Mouse (Mus musculus) ES-CJ7 (cell line): ENCODE data around the gene Tspan5.

Experiments used
- DNase-seq: peaks from one replicate; pipeline ENCODE4 v3.0.0; 2011; ENCODE audit warnings: low read depth, low spot score

The Tspan5 gene

GRCm38 (mm10) chr3:138771549-138772333 is 29.7 kb downstream of the Tspan5 start:
- DNase-seq = no peak

DNA sequence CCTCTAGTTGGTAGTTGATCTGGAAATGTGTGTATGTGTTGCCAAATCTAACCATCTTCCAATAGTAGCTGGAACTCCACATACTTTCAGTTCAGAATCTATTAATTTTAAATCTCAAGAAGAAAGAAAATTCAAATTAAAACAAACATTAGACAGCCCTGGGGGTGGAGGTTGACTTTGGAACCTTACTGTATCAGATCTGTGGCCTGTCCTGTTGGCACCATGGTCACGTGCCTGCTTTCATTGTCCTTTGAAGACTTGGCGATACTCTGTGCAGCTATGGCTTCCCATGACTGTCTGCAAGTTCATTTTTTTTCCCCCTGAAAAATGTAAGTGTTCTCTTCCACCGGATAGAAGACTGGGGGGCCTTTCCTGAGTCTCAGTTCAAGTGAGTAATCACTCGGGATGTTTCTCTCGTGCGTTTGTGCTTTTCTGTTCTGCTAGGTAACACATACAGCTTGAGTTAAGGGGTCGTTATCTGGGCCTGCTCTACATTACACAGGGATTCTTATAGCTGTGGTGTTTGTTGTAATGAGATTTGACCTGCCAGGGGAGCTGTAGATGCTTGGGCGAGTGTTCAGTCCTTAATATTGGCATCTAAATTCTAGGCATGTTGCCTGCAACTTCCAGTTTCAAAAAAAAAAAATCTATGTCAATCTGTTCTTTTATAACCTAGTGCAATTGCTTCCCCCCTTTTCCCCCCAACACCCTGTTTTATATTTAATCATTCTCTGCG is 32.0 kb downstream of the Tspan5 start:
- no peak for DNase-seq

GRCm38 (mm10) chr3:138774607-138774943 is 32.6 kb downstream of the Tspan5 start:
- DNase-seq = no peak

- peak; percentile 78 for DNase-seq
Measured at GRCm38 (mm10) chr3:138775926-138776715, 34.1 kb downstream of the Tspan5 start.

GRCm38 (mm10) chr3:138781492-138781891 is 39.5 kb downstream of the Tspan5 start:
- no peak for DNase-seq

DNA sequence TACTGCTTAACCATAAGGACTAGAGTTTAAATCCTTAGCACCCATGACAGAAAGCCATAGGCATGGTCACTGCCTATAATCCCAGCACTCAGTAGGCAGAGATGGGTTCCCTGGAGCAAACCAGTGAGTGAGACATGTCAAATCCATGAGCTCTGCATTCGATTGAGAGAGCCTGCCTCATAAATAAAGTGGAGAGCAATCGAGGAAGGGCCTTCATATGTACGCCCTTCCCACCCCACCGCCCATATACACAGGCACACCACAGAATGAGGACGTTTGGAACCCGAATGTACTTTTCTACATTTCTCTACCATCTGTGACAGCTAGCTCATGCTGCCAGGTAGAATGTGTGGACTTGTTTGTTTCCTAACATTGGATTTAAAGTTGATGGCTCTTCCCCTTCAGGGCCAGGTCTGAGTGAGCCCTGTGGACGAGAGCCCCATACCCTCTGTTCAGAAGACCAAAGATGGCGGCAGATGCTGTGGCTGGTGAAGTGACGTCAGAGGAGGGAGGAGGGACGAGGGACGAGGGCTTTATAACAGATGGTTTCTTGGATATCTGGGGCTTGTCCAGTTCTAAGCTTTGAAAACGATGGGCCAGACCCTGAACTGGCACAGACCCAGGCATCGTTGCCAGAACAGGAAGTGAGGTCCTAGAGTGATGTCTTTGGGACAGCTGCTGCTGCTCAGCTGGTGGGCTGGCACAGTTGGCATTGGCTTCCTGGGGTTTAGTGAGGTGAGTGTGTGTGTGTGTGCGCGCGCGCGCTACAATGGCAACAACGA is 42.1 kb downstream of the Tspan5 start:
- no peak for DNase-seq

- DNase-seq = no peak
Measured at GRCm38 (mm10) chr3:138784641-138785025, 42.6 kb downstream of the Tspan5 start.

DNA sequence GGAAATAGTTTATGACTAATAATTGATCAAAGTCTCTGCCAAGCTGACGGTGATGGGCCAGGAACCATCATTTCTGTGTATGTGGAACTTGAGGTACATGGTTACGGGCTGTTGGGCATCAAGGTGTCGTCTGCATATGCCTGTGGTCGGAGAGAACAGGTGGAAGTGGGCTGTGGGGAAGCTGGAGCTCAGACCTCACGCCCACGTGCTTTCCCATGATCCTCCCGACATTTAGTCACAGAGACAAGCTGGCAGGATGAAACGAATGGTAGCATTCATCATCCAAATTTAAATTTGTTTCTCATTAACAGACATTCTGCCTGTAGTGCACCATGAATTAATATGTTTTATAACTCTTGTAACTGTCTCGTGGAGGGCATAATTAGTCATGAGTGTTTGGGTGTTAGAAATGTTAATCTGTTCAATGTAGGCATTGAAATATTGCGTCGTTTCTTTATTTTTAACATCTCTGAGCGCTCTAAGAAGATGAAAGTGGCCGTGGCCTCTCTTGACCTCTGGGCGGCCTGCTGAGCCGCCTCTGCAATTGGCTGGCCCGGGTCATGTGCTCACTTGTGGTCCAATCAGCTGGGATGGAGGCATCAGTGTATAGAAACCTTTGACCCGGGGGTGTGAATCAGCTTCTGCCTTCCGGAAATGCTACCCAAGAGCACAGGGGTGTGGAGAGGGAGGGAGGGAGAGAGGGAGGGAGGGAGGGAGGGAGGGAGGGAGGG is 45.9 kb downstream of the Tspan5 start:
- DNase-seq = peak; percentile 57

- DNase-seq = no peak
Measured at GRCm38 (mm10) chr3:138788489-138788850, 46.5 kb downstream of the Tspan5 start.

DNA sequence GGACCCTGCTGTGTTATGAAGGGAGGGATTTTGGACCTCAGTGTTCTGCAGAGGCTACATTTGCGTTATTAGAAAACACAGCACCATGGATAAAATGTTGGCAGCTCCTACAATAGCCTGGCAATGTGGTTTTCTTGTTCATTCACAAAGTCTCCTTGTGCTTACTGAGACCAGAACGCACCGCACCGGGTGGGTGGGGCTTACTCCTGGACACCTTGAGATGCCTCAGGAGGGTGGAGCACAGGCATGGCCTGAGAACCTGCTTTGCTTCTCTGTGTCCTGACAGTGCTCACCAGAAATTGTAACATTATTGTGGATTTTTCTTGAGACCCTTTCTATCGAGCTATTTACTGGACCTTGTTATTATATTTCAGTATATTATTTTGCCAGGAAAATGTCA is 47.3 kb downstream of the Tspan5 start:
- peak; percentile 36 for DNase-seq

GRCm38 (mm10) chr3:138794533-138794932 is 52.5 kb downstream of the Tspan5 start:
- DNase-seq = no peak

DNA sequence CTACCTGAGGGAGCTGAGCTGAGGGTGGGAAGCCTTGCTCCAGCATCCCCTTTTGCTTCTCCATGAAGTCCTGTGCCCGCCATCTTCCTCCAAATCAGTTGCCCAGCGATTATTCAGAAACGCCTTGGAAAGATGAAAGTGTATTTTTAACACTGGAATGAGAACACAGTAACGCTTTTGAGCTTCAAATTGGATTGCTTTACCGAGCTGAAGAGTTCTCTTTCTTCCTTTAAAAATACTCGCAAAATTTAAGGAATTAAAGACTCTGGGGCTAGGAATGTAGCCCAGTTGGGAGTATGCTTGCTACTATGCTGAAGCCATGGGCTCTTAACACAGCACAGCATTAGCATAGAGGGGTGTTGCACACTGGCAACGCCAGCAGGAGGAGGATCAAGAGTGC is 54.0 kb downstream of the Tspan5 start:
- no peak for DNase-seq

DNA sequence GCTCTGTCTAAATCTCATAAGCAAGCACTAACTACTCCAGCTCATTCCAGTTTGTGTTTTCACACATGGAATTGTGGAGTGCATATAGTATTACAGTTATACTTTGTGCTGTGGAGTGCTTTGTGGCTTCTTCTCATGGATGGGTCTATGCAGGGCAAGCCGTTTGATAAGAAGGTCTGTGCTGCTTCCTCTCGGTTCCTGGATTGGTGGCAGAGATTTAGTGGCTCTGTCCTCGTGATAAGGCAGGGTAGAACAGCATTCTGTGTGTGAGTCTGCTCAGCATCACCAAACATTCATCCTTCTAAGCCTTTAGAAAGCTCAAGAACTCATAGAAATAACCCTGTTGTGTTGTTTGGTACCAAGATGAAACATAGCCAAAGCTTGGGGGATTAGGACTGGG is 54.6 kb downstream of the Tspan5 start:
- no peak for DNase-seq

DNA sequence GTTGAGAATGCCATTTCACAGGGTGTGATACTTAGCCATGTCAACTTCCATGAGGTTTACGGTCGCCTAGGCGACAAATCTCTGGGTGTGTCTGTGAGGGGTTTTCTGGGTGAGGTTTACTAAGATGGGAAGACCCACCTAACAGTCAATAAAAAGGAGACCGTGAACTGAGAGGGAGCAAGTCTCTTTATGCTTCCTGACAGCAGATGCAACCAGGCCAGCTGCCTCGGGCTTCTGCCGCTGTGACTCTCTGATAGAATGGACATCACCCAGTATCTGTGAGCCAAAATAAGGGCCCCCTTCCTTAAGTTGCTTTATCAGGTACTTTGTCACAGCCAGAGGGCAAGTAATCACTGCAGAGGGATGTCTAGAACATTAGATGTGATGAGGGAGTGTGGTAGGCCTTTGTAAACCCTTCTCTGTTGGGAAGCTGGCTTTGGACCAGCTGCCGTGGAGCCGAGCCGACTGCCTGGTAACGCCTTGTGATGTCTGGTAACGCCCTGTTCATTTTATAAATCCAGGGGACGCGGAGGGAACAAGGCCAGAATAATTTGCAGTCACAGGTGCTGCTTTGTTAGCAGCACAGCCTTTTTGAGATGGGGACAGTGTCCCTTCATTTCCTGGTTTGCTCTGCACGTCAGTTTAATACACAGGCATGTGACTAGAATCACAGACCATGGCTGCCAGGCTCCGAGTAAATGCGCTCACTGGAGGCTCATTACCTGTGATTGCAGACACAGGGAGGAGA is 58.8 kb downstream of the Tspan5 start:
- no peak for DNase-seq

DNA sequence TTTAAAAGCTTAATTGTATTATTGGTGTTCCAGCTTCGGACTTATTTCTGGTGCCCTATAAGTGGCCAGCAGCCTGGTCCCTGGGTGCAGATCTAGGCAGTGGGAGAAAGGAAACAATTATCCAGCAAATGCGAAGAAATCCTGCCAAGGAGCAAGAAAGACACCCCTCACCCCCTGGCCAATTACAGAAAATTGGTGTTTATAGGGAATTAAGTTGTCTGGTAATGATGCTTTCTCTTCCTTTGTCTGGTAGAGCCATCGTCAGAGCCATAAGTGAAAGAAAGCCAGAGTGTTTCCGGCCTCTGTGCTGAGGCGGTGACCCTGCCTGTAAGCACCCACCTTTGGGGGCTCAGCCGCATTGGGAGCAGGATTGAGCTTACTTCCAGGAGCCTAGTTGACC is 59.7 kb downstream of the Tspan5 start:
- no peak for DNase-seq

DNA sequence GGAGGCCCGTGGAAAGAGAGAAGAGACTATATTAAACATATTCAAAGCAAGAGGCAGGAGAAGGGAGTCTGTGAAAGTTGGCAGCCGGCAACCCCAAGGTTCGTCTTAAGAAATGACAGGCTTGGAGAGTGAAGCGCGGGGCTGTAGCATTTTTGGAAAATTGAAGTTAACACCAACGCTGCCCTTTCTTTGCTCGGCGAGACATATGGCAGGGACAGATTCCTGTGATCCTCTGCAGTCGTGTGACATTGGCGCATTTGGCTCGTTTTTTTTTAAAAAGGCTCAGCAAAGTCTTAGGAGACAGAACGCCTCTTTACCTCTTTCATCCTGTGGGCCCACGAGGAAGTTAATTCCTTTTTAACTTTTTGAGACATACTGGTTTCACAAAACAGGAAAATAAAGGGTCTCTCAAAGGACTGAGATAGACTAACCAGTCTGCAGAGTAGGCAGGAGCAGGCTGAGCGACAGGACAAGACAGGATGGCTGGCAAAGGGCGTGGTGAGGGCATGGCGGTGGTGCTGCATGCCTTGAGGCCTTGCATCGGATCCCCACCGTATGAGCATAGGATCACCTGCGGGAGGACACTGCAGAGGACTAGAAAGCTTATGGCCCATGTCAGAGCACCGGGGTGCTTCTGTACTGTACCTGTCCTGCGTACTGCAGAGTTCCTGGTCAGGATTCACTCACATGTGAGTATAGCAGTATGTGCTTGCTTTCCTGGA is 60.9 kb downstream of the Tspan5 start:
- DNase-seq = no peak

- no peak for DNase-seq
Measured at GRCm38 (mm10) chr3:138803444-138804085, 61.6 kb downstream of the Tspan5 start.

DNA sequence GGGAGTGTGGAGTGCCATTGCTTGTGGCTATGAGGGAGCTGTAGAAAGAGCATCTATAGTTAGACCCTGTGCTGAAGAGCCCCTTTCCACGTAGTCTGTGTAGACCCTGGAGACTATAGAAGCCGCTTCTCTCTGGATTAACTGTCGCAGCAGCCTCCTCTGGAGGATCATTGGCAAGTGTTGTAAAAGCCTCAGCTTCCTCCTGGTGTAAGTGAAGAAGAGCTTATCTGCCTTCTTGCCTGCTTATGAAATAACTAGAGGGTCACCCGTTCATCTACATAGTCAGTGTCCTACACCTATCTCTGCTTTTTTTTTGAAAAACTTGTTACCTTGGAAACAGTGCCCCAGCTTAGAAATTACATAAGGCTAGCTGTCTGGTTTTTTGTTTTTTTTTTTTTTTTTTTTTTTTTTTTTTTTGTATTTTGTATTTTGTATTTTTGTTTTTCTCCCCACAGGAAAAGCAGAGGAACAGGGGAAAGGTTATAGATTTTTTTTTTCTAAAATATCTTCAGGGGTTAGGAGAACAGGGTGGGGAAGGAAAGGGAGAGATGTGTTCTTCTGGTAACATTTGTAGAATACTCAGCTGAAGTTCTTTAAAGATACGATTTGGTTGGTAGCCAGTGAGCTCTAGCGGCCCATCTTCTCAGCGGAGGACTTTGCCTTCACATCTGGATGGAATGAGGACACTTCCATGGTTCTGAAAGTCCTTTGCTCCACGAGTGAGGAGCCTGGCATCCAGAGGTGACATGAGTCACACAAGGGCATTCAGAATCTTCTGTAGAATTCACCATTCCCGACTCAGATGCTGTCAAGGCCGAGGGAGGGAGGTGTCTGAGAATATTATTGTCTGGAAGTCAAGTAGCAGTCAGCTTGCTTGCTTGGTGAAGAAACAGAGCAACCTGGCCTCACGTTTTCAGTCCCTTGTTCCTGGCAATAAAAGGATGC is 62.4 kb downstream of the Tspan5 start:
- DNase-seq = no peak
